Mouse (Mus musculus) erythroblast, embryonic 14.5 days (primary cell): ENCODE data around the gene Elmo2. TPM values are rescaled to one million over a fixed set of nuclear protein-coding genes. Genes with fewer than 3 reads are reported as not detected.
A peak's percentile ranks its signal among the peaks of the same experiment; 100 is the strongest.

Experiments used
- H3K27me3 ChIP-seq: 2 replicates; pipeline ENCODE4 v1.6.1; 2012; ENCODE audit warnings: inconsistent platforms; ENCODE audit not compliant: control insufficient read depth
- H3K36me3 ChIP-seq: 2 replicates; pipeline ENCODE4 v1.6.1; 2012; ENCODE audit warnings: mild to moderate bottlenecking, inconsistent platforms; ENCODE audit not compliant: control insufficient read depth
- H3K4me1 ChIP-seq: 2 replicates; pipeline ENCODE4 v1.6.1; 2012; ENCODE audit warnings: inconsistent platforms; ENCODE audit not compliant: control insufficient read depth
- H3K4me3 ChIP-seq: replicated peaks from 2 replicates; pipeline ENCODE3; 2012; ENCODE audit warnings: moderate library complexity, mild to moderate bottlenecking, inconsistent platforms
- H3K9me3 ChIP-seq: 2 replicates; pipeline ENCODE4 v1.6.1; 2012; ENCODE audit warnings: low read length, inconsistent platforms, mixed read lengths; ENCODE audit not compliant: control insufficient read depth
- GATA1 ChIP-seq: IDR thresholded peaks from 2 replicates; pipeline ENCODE4 v1.6.1; 2012; ENCODE audit warnings: low read length, inconsistent platforms, mixed read lengths
- TAL1 ChIP-seq: IDR thresholded peaks from 3 replicates; pipeline ENCODE4 v1.6.1; 2012; ENCODE audit warnings: low read length, inconsistent platforms, mixed read lengths
- polyA plus RNA-seq: library from polyadenylated mRNA; stranded (reverse); fragments of >175 nt; gene quantifications from 2 replicates; pipeline ENCODE4 v1.2.3, GENCODE M21; 2012

Gene Elmo2
- polyA plus RNA-seq, 1 experiment: 0.78 TPM

DNA sequence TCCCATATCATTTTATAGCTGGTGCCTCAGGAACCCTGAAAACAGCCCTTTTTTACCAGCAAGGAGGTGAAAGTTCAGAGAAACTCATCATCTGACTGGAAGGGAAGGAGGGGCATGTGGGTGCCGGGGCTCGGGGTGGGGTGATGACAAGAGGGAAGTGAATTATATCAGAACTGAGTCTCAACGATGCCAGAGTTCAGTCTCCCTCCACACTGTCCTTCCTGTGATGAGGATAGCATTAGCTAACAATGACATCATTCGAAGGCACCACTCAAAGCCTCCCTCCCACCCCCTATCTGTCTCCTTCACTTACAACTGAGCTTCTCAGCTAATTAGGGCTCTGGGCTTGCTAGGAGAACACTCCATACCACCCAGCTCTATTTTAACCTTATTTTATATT is 6.8 kb downstream of the Elmo2 start:
- peaks cover 59% of the 10 kb centered on the region for H3K4me1 ChIP-seq
- no peak overlapping the region for H3K4me3 ChIP-seq
- no peak for TF ChIP-seq GATA1
- TF ChIP-seq TAL1: no peak

DNA sequence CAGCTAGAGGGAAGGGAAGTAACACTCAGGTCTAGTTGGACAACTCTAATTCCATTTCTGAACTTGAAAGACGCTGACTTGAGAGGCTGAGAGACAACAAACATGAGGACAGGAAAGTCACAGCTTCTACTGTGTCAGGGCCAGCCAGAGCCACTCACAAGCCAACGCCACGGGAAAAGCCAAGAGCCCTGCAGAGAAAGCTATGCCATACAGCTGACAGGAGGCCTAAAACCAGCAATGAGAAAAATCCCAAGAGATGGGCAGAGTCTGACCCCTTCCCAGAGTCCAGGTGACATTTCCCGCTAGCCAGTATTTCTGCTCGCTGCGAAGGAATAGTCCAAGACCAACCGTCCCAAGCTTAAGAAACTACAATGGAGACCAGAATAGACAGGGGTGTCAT is 7.3 kb downstream of the Elmo2 start:
- Histone ChIP-seq H3K36me3 (peaks cover 26% of the 10 kb centered on the region), H3K4me3 (no peak overlapping the region), H3K27me3 (no peaks in the 10 kb centered on the region), H3K9me3 (no peaks in the 10 kb centered on the region), H3K4me1 (peaks cover 54% of the 10 kb centered on the region)
- TF ChIP-seq TAL1: no peak
- TF ChIP-seq GATA1: no peak

More for the DNA sequence above, 6.8 kb downstream of the Elmo2 start:
- Histone ChIP-seq H3K9me3 (no peaks in the 10 kb centered on the region), H3K36me3 (peaks cover 20% of the 10 kb centered on the region), H3K27me3 (no peaks in the 10 kb centered on the region)

DNA sequence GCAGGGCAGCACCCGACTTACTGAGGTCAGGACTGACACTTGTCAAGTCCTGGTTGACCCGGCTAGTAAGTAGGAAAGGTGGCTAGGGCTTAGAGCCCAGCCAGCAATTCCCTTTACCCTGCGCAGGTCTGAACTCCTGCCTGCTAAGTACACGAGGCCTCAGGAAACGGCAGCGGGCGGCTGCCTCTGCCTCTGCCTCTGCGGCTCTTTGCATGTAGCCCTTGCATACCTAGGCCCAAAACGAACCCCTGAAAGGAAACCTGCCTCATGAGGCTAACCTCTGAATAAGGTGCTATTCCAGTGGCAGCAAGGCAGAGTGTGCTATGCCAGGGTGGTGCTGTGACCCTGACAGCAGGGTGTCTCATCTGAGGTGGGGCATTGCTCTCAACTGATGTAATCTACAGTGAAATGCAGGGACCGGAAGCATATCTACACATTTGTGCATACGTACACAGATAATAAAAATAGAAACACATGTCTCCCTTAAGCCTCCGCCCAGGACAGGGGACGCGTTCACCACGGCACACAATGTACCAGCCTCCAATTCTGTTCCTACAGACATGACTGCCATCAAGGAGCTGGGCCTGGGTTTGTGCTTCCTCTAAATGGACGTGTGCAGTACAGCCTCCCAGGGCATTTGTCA is 8.5 kb downstream of the Elmo2 start:
- peaks cover 37% of the 10 kb centered on the region for H3K36me3 ChIP-seq
- H3K4me3 ChIP-seq: no peak overlapping the region
- H3K27me3 ChIP-seq: no peaks in the 10 kb centered on the region
- H3K4me1 ChIP-seq: peaks cover 45% of the 10 kb centered on the region
- TF ChIP-seq TAL1 (no peak), GATA1 (no peak)
- H3K9me3 ChIP-seq: no peaks in the 10 kb centered on the region

DNA sequence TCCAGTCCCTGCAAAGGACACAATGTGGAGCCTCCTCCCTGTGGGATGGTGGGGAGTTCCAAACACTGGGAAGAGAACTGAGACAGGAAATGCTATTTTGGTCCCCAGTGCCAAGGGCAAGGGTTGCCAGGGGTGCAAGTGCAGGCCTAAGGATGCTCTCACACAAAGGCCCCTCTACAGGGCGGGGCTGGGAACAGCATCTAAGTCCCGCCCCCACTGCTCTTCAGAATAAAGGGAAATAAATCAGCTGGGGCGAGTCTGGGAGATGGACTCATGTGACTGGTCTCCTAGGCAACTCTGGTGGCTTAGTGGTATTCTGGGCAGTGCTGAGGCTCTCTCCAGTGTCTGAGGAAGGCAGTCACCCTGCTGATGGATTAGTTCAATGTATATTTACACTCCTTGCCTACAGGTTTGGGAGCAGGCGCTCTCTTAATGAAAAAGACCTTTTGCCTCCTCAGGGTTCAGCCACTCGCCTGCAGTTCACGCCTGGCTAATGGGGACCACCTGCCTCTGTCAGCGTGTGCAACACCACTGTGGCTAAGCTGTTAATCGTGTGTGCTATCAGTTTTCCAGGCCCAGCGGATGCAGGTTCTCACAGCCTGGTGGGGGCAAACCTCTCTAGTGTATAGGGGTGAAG is 9.3 kb downstream of the Elmo2 start:
- H3K27me3 ChIP-seq: no peaks in the 10 kb centered on the region
- peaks cover 41% of the 10 kb centered on the region for H3K4me1 ChIP-seq
- H3K4me3 ChIP-seq: no peak overlapping the region
- H3K36me3 ChIP-seq: peaks cover 44% of the 10 kb centered on the region
- H3K9me3 ChIP-seq: no peaks in the 10 kb centered on the region
- TF ChIP-seq GATA1 (no peak), TAL1 (no peak)

GRCm38 (mm10) chr2:165316204-165316603 is 10.1 kb downstream of the Elmo2 start:
- Histone ChIP-seq H3K9me3 (no peaks in the 10 kb centered on the region), H3K36me3 (peaks cover 49% of the 10 kb centered on the region), H3K4me3 (no peak overlapping the region), H3K4me1 (peaks cover 33% of the 10 kb centered on the region), H3K27me3 (no peaks in the 10 kb centered on the region)
- TF ChIP-seq TAL1: no peak
- TF ChIP-seq GATA1: no peak

- Histone ChIP-seq H3K9me3 (no peaks in the 10 kb centered on the region), H3K27me3 (no peaks in the 10 kb centered on the region), H3K36me3 (peaks cover 60% of the 10 kb centered on the region), H3K4me3 (no peak overlapping the region), H3K4me1 (peaks cover 32% of the 10 kb centered on the region)
- no peak for TF ChIP-seq TAL1
- no peak for TF ChIP-seq GATA1
Measured at GRCm38 (mm10) chr2:165314197-165314596, 12.1 kb downstream of the Elmo2 start.

GRCm38 (mm10) chr2:165312381-165312780 is 13.9 kb downstream of the Elmo2 start:
- Histone ChIP-seq H3K9me3 (no peaks in the 10 kb centered on the region), H3K4me1 (peaks cover 18% of the 10 kb centered on the region), H3K4me3 (no peak overlapping the region), H3K36me3 (peaks cover 70% of the 10 kb centered on the region), H3K27me3 (no peaks in the 10 kb centered on the region)
- TF ChIP-seq GATA1 (no peak), TAL1 (0 out of 3 replicates have a peak, but pooled peaks have one; percentile 22)

DNA sequence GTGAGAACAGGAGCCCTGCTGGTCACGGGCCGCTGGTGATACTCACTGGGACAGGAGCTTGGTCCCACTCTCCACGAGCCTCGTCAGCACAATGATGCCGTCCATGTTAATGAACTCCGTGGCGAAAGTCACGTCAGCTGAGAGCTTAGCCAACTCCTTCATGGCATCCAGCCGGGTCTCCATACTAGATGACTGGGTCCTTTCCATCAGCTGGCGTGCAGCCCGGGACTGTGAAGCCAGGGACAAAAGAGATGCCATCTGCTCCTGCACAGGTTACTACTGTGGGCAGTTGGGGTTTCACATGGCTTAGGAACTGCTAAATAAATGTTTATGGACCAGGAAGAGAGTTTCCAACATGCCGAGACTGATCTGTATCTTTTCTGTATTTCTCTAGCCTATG is 14.7 kb downstream of the Elmo2 start:
- H3K4me1 ChIP-seq: peaks cover 10% of the 10 kb centered on the region
- H3K36me3 ChIP-seq: peaks cover 70% of the 10 kb centered on the region
- H3K4me3 ChIP-seq: no peak overlapping the region
- no peaks in the 10 kb centered on the region for H3K9me3 ChIP-seq
- no peaks in the 10 kb centered on the region for H3K27me3 ChIP-seq
- TF ChIP-seq GATA1: no peak
- TF ChIP-seq TAL1: no peak

GRCm38 (mm10) chr2:165310818-165311425 is 15.4 kb downstream of the Elmo2 start:
- Histone ChIP-seq H3K4me1 (peaks cover 3% of the 10 kb centered on the region), H3K36me3 (peaks cover 63% of the 10 kb centered on the region), H3K4me3 (no peak overlapping the region), H3K9me3 (no peaks in the 10 kb centered on the region), H3K27me3 (no peaks in the 10 kb centered on the region)
- no peak for TF ChIP-seq GATA1
- TF ChIP-seq TAL1: no peak
